Mouse (Mus musculus) liver, adult (tissue): ENCODE results near the gene U2surp.

Source experiments
- GATA4 ChIP-seq: IDR thresholded peaks from 2 replicates; pipeline ENCODE4 v1.6.1; 2014; ENCODE audit warnings: mild to moderate bottlenecking, low read length; ENCODE audit not compliant: insufficient replicate concordance

The U2surp gene

GRCm38 (mm10) chr9:95511472-95512330 is at the start of gene U2surp:
Gene U2surp (minus strand): TSS chr9:95511996.
- TF ChIP-seq GATA4, result peak; percentile 97; the same call in 1 of the 2 replicates

- TF ChIP-seq GATA4, result no peak
Observed at GRCm38 (mm10) chr9:95559936-95560735, 48.3 kb upstream of the U2surp start.

GRCm38 (mm10) chr9:95559059-95559935 is 47.5 kb upstream of the U2surp start, which contains the start of gene Paqr9:
Gene Paqr9 (plus strand): TSS chr9:95559657.
- TF ChIP-seq GATA4, result no peak

GRCm38 (mm10) chr9:95558726-95559058 is 46.9 kb upstream of the U2surp start:
- no peak for TF ChIP-seq GATA4

- 0 out of 2 replicates have a peak, but pooled peaks have one; percentile 7 for TF ChIP-seq GATA4
Observed at GRCm38 (mm10) chr9:95557722-95558121, 45.9 kb upstream of the U2surp start.

- no peak for TF ChIP-seq GATA4
Observed at GRCm38 (mm10) chr9:95556067-95556512, 44.3 kb upstream of the U2surp start.

GRCm38 (mm10) chr9:95555233-95555740 is 43.5 kb upstream of the U2surp start:
- TF ChIP-seq GATA4, result no peak

- no peak for TF ChIP-seq GATA4
Observed at GRCm38 (mm10) chr9:95554231-95555221, 42.7 kb upstream of the U2surp start.

- TF ChIP-seq GATA4, result no peak
Observed at GRCm38 (mm10) chr9:95552175-95552705, 40.4 kb upstream of the U2surp start.

GRCm38 (mm10) chr9:95550856-95551774 is 39.3 kb upstream of the U2surp start:
- peak; percentile 13; the same call in 1 of the 2 replicates for TF ChIP-seq GATA4

- no peak for TF ChIP-seq GATA4
Observed at GRCm38 (mm10) chr9:95549626-95550411, 38.0 kb upstream of the U2surp start.
